Mouse (Mus musculus) embryonic facial prominence, embryonic 10.5 days (tissue): ENCODE measurements around the gene Inafm1. TPM values are rescaled to one million over a fixed set of nuclear protein-coding genes. Genes with fewer than 3 reads are reported as not detected.
"Not testable (repeated sequence)": the region's sequence is repeated elsewhere in the genome, so short reads cannot be mapped to it uniquely, and the experiment has no call there.

ENCODE experiments used
- DNase-seq: peaks from one replicate; pipeline ENCODE4 v3.0.0-alpha.2; 2017; ENCODE audit warnings: low spot score
- H3K27ac ChIP-seq: fragments of 300-500 bp; sonication (generic); replicated peaks from 2 replicates; pipeline ENCODE4 v1.5.1; 2016; ENCODE audit warnings: mild to moderate bottlenecking
- H3K27me3 ChIP-seq: fragments of 300-500 bp; sonication (generic); replicated peaks from 2 replicates; pipeline ENCODE4 v1.6.1; 2016; ENCODE audit warnings: low read depth, mild to moderate bottlenecking; ENCODE audit not compliant: poor library complexity, severe bottlenecking
- H3K36me3 ChIP-seq: fragments of 300-500 bp; sonication (generic); replicated peaks from 2 replicates; pipeline ENCODE4 v1.6.1; 2016; ENCODE audit warnings: mild to moderate bottlenecking, moderate library complexity
- H3K4me1 ChIP-seq: fragments of 300-500 bp; sonication (generic); 2 replicates; pipeline ENCODE4 v1.6.1; 2016
- H3K4me3 ChIP-seq: fragments of 300-500 bp; sonication (generic); 2 replicates; pipeline ENCODE4 v1.5.1; 2016; ENCODE audit warnings: mild to moderate bottlenecking, moderate library complexity
- H3K9me3 ChIP-seq: fragments of 300-500 bp; sonication (generic); 2 replicates; pipeline ENCODE4 v1.6.1; 2016; ENCODE audit warnings: mild to moderate bottlenecking
- WGBS: fragments of 180-500 bp; shearing (Covaris S2); methylation state at CpG from one replicate; pipeline ENCODE4 v1.1.7; 2016; 5-methylcytosine and 5-hydroxymethylcytosine counted together
- polyA plus RNA-seq: library from polyadenylated mRNA; unstranded; fragments of >200 nt; fragmentation: Nextera tagmentation; extraction: Ambion mirVana; gene quantifications from 2 replicates; pipeline ENCODE4 v1.2.1, GENCODE M21; 2016

Inafm1 gene
- polyA plus RNA-seq, 1 experiment from 2014 or later = 9.1 TPM

DNA sequence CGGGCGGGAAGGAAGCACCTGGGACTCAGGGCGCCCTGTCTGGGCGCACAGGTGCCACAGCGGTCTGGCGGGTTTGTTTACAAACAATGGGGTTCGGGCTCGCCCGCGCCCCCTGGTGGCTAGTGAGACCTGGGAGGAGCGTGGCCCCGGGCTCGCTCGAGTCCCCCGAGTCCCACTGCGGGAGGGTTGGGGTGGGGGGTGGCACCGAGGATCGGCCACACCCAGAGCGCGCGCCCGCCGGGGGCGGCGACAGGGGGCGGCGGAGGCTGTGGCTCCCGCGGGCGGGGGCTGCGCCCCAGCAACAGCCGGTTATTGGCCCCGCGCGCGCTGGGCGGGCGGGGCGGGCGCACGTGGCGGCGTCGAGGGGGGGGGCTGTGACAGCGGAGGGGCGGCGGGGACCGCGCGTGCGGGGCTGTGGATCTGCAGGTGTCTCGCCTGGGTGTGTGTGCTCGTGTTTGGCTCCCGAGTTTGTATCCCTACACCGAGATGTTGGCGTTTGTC, 36.7 kb upstream of the Inafm1 start:
- peak; percentile 84 for DNase-seq
- under 1% methylated on average over 56 of the region's 56 CpGs for WGBS
- Histone ChIP-seq H3K9me3 (no peaks in the 10 kb centered on the region), H3K27me3 (peaks cover 23% of the 10 kb centered on the region), H3K4me1 (peaks cover 67% of the 10 kb centered on the region), H3K27ac (peak overlapping the region; percentile 97), H3K4me3 (peak overlapping the region; percentile 83), H3K36me3 (no peaks in the 10 kb centered on the region)

DNA sequence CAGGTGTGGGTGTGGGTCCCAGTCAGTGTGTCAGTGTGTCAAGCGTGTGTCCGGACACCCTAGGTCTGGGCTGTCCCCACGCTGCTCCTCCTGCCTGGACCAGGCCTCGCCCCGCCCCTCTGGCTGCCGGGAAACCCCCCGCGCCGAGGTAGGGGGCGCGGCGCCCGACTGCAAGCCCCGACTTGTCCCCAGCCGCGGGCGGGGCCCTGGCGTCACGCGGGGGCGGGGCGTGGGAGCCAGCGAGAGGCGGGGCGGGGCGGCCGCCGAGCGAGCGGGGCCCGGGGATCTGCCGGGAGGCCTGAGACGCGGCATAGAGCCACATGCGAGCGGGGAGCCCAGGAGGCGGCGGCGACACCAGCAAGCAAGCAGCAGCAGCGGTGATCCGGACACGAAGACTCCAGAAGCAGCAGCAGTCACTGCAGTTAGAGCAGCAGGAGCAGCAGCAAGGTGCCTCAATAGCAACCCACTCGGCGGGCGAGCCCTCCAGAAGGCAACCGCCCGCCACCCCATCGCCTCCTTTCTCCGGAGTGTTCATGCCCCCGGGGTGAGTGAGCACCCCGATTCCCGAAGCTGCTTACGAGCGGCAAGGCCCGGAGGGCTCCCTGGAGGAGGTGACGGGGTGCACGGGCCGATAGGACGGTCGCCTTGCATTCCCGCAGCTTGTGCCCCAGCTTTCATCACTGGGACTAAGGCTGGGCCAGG, 36.1 kb upstream of the Inafm1 start:
- WGBS = under 1% methylated on average over 61 of the region's 61 CpGs
- Histone ChIP-seq H3K4me3 (peak overlapping the region; percentile 83), H3K9me3 (no peaks in the 10 kb centered on the region), H3K36me3 (no peaks in the 10 kb centered on the region), H3K27me3 (peaks cover 23% of the 10 kb centered on the region), H3K27ac (peak overlapping the region; percentile 97), H3K4me1 (peaks cover 64% of the 10 kb centered on the region)
- peak; percentile 89 for DNase-seq

DNA sequence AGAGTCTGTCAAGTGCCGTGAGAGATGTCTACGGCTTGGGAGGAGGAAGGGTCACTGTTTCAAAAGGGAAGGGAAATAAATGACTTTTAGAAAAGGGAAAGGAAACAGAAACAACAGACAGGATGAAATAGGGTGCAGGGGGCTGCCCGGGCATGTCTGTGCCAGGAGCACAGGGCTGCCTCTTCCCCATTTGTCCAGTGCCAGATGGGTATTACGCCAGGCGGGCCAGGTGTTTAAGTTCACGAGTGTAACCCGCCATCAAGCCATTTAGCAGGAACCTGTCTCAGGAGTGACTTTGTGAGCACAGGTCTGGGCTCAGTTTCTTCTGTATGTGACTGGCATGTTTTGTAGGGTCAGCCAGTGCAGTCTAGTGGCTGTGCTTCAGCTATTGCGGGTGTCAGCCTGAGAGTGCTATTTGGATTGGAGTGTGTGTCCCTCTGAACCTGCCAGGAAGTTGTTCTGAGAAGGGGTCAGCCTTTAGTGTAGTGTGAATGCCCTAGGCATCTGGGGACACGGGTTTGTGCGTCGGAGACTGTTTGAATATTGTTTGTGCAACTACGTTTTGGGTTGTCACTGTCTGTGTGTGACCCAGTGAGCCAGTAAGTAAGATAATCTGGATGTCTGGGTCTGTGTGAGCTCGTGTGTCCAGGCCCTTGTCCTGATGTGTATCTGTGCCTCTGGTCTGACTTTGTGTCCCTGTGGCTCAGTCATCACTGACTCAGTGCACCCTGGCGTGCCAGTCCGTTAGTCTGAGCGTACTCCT, 35.3 kb upstream of the Inafm1 start:
- no peaks in the 10 kb centered on the region for H3K9me3 ChIP-seq
- peak overlapping the region; percentile 83 for H3K4me3 ChIP-seq
- H3K27ac ChIP-seq = peak overlapping the region; percentile 97; the same call in 1 of the 2 replicates
- peaks cover 23% of the 10 kb centered on the region for H3K27me3 ChIP-seq
- peaks cover 58% of the 10 kb centered on the region for H3K4me1 ChIP-seq
- 45% methylated on average over 16 of the region's 16 CpGs for WGBS
- H3K36me3 ChIP-seq = no peaks in the 10 kb centered on the region
- DNase-seq = no peak

DNA sequence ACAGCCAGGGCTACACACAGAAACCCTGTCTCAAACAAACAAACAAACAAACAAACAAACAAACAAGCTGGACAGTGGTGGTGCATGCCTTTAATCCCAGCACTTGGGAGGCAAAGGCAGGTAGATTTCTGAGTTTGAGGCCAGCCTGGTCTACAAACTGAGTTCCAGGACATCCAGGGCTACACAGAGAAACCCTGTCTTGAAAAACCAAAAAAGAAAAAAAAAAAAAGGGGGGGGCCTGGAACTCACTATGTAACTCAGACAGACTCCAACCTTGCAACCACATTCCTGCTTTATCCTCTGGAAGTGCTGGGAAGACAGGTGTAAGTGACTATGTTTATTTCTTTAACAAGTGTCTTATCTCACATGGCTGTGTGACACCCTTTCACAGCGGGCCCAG, 34.7 kb upstream of the Inafm1 start, which contains the start of gene Bbc3:
Gene Bbc3, plus strand, starts transcription at position 301 of the 400 bp plus-strand sequence.
- peak within 1 kb of the TSS; percentile 97; the same call in 1 of the 2 replicates for H3K27ac ChIP-seq

DNA sequence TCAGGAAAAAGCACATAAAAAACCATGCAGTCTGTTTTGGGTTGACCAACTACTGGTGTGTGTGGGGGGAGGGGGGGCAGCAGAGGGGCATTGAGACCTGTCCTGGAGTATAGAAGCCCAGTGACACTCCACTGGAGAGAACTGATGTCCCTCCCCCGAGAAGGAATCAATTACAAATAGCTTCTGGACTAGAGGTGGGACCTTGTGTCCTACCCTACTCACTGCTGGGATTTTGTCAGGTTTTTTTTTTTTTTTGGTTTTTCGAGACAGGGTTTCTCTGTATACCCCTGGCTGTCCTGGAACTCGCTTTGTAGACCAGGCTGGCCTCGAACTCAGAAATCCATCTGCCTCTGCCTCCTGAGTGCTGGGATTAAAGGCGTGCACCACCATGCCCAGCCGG, 33.7 kb upstream of the Inafm1 start:
- not testable (repeated sequence) for DNase-seq, H3K9me3 ChIP-seq, H3K4me3 ChIP-seq, H3K36me3 ChIP-seq, H3K27ac ChIP-seq
- peaks cover 23% of the 10 kb centered on the region for H3K27me3 ChIP-seq
- WGBS = 78% methylated on average over 6 of the region's 6 CpGs
- peaks cover 42% of the 10 kb centered on the region for H3K4me1 ChIP-seq

More for the DNA sequence above, 34.7 kb upstream of the Inafm1 start, which contains the start of gene Bbc3:
- Histone ChIP-seq H3K27me3 (peaks cover 23% of the 10 kb centered on the region), H3K4me1 (peaks cover 51% of the 10 kb centered on the region), H3K4me3 (peak within 1 kb of the TSS; percentile 83)
- H3K9me3 ChIP-seq, DNase-seq, H3K36me3 ChIP-seq: not testable (repeated sequence)
- WGBS = 70% methylated on average over 1 of the region's 1 CpGs

DNA sequence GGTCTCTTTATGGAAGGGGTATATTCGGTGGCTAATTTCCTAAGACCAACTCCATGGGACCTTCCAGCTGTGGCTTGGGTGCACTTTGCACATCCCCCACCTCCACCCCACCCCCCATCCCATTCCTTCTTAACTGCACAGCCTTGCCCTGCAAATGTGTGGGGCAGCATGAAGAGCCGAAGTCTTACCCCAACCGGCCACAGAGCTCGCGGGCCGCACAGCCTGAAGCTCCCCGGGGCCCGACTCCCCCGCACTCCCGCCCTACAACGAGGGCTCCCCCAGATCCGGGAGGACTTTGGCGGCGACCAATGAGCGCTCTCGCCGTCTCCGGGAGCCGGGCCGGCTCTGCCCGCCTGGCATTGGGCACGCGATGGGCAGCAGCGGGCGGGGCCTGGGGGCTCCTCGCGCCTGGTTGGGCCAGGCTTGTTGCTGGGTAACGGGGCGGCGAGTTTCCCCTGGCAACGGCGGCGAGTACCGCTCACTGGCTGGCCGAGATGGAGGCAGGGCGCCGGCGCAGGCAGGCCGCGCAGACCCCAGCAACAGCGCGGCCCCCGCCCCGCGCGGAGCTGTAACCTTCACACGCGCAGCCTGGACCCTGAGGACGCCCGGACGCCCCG, 26.1 kb upstream of the Inafm1 start:
- WGBS = under 1% methylated on average over 52 of the region's 52 CpGs

DNA sequence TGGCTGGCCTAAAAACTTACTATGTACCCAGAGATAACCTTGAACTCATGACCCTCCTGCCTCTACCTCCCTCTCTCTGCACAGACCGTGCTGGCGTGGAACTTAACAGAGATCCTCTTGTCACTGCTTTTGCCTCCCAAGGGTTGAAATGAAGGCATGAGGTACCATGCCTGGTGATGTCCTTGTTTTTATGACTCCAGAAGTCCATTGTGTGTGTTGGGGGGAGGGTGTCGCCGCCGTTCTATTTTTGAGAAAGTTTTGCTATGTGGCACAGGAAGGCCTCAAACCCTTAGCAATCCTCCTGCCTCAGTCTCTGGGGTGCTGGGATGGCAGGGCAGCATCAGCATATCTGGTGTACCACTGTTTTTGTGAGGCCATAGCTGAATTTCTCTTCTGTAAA, 25.5 kb upstream of the Inafm1 start:
- no peaks in the 10 kb centered on the region for H3K36me3 ChIP-seq
- peaks cover 41% of the 10 kb centered on the region for H3K4me1 ChIP-seq
- H3K27me3 ChIP-seq = peaks cover 9% of the 10 kb centered on the region; the same call in 1 of the 2 replicates
- 75% methylated on average over 5 of the region's 5 CpGs for WGBS
- DNase-seq = no peak
- peak overlapping the region; percentile 83; the same call in 1 of the 2 replicates for H3K27ac ChIP-seq
- H3K9me3 ChIP-seq = no peaks in the 10 kb centered on the region
- peak overlapping the region; percentile 64 for H3K4me3 ChIP-seq

More for the DNA sequence above, 26.1 kb upstream of the Inafm1 start:
- Histone ChIP-seq H3K27ac (peak overlapping the region; percentile 83), H3K9me3 (no peaks in the 10 kb centered on the region), H3K4me3 (peak overlapping the region; percentile 64), H3K36me3 (no peaks in the 10 kb centered on the region), H3K4me1 (peaks cover 41% of the 10 kb centered on the region), H3K27me3 (peaks cover 9% of the 10 kb centered on the region; the same call in 1 of the 2 replicates)
- DNase-seq = peak; percentile 94

DNA sequence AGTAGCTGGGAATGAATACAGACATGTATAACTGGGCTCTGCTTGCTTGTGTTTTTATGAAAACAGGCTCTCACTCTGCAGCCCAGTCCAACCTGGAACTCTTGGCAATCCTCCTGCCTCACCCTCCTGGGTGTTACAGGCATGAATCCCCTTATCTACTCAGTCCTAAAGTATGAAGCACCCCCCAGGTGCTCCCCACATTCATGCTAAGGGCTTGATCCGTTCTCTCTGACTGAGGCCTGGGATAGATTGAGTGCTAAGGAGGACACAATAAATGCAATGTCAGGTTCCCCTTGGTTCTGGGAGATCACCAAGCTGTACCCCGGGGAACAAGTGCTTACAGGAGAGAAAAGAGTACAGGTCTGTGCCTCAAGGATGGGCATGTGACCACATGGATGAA, 24.2 kb upstream of the Inafm1 start:
- H3K27ac ChIP-seq = no peak overlapping the region
- WGBS = 67% methylated on average over 2 of the region's 2 CpGs
- no peak for DNase-seq
- no peaks in the 10 kb centered on the region for H3K36me3 ChIP-seq
- H3K9me3 ChIP-seq = no peaks in the 10 kb centered on the region
- peaks cover 41% of the 10 kb centered on the region for H3K4me1 ChIP-seq
- peak overlapping the region; percentile 59; the same call in 1 of the 2 replicates for H3K4me3 ChIP-seq
- peaks cover 9% of the 10 kb centered on the region; the same call in 1 of the 2 replicates for H3K27me3 ChIP-seq

DNA sequence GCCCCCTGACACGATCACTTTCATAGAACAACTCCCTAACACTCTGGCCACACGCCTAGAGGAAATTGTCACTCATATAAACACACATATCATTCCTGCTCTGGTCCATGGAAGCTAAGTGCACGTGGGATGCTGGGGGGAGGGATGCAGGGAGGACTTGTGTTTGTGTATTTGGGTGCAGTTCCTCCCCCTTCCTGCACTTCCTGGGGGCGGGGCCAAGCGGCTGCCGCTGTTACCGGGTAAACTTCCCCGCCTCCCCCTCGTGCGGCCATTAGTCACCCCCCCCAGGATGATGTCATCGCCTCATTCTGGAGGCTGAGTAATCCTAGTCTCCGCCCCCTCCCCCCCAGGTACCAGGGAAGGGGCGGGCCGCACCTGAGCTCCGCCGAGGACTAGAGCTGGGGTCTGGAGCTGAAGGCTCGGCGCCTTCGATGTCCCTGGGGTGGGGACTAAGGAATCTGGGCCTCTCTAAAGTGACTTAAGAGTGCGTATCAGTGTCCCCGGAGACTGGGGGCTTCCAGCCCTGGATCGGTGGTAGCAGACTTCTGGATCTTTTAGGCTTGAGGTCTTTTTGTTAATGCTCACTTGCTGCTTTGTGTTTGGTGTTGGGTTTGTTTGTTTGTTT, 23.5 kb upstream of the Inafm1 start:
- Histone ChIP-seq H3K4me3 (peak overlapping the region; percentile 59), H3K27me3 (peaks cover 9% of the 10 kb centered on the region; the same call in 1 of the 2 replicates), H3K4me1 (peaks cover 41% of the 10 kb centered on the region), H3K27ac (peak overlapping the region; percentile 82), H3K9me3 (no peaks in the 10 kb centered on the region), H3K36me3 (no peaks in the 10 kb centered on the region)
- DNase-seq = peak; percentile 91
- WGBS = 1% methylated on average over 22 of the region's 22 CpGs

DNA sequence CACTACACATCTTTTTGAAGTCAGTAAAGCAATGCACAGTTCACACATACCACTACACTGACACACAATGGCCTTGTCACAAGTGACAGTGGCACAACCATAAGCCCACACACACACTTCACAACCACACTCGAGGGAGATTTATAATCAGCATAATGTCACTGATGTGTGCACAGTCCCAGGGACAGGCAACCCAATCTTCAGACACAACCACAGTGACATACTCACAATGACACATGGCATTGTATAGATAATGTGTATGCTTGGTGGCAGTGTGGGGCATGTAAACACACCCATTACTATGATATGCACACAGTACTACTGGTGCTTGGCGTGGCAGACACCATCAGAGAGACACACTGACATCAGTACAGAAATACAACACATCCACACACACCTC, 22.7 kb upstream of the Inafm1 start:
- WGBS = 39% methylated on average over 2 of the region's 2 CpGs
- Histone ChIP-seq H3K4me1 (peaks cover 41% of the 10 kb centered on the region), H3K36me3 (no peaks in the 10 kb centered on the region), H3K27ac (peak overlapping the region; percentile 89), H3K27me3 (peaks cover 9% of the 10 kb centered on the region; the same call in 1 of the 2 replicates), H3K4me3 (peak overlapping the region; percentile 59), H3K9me3 (no peaks in the 10 kb centered on the region)
- no peak for DNase-seq

DNA sequence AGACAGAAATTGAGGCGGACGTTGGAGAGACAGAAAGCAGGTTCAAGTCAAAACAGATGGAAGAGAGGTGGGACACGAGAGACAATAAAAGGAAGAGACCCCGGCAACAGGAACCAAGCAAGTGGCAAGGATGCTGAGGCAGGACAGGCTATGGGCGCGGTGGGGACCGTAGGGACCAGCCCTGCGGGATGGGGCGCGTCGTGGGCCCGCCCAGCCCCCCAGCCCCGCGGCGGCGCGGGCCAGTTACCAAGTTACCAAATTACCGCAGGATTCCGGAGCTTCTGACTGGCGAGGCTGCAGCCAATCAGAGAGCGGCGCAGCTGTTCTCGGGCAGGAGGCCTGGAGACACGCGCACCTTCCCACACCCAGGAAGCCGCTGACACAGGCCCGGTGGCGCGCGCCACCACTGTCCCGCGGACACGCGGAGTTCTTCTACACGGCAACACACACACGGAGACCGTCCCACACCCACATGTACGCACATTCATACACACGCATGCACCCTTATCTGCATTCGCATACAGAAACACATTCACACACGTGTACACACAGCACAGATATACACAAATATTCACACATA, 22.0 kb upstream of the Inafm1 start:
- Histone ChIP-seq H3K4me1 (peaks cover 41% of the 10 kb centered on the region), H3K9me3 (no peaks in the 10 kb centered on the region), H3K4me3 (peak overlapping the region; percentile 61), H3K27me3 (peaks cover 5% of the 10 kb centered on the region; the same call in 1 of the 2 replicates), H3K36me3 (no peaks in the 10 kb centered on the region), H3K27ac (peak overlapping the region; percentile 89)
- 2% methylated on average over 41 of the region's 41 CpGs for WGBS
- DNase-seq = peak; percentile 87
